Mouse (Mus musculus) monocyte, adult 5-6 weeks (primary cell): ENCODE measurements at regions not wholly inside any gene's neighbourhood (a gene's known extent, or its start where the extent isn't known, plus 50 kb on each side); places are given as distances from the start of the nearest gene placed in this dataset.

ENCODE experiments used
- ATAC-seq: fragments of 153-309, 156-312 bp; replicated peaks from 2 replicates; pipeline ENCODE4 v1.8.0; 2017; ENCODE audit warnings: mild to moderate bottlenecking; ENCODE audit not compliant: low TSS enrichment, insufficient number of reproducible peaks, severe bottlenecking, poor library complexity, low FRiP score

- ATAC-seq, result no peak
Observed at GRCm38 (mm10) chr4:32142198-32142597, 96.4 kb upstream of the Bach2 start.

GRCm38 (mm10) chr4:32147146-32147545, 91.5 kb upstream of the Bach2 start:
- ATAC-seq, result no peak

GRCm38 (mm10) chr4:32148597-32148996, 90.0 kb upstream of the Bach2 start:
- ATAC-seq, result no peak

GRCm38 (mm10) chr4:32149171-32149570, 89.4 kb upstream of the Bach2 start:
- ATAC-seq, result peak; percentile 61

- ATAC-seq, result peak; percentile 70; the same call in 1 of the 2 replicates
Observed at GRCm38 (mm10) chr4:32153356-32153755, 85.2 kb upstream of the Bach2 start.

DNA sequence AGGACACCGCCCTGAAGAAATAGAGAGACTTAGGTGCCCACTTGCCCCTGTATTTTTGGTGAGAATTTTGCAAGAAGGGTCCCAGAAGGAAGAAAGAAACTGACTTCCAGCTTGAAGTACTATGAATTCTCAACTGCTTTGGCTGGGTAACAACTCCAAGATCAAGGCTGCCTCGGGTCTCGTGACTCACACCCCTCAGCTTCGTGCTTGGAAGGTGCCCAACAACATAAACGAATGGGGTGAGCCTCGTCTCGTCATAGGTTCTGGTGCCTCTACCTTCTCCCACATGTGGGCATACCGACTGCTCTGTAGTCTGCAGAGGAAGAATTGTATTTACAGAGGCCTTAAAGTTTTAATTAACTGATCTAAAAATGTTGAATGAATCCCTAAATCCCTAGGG, 81.6 kb upstream of the Bach2 start:
- no peak for ATAC-seq

DNA sequence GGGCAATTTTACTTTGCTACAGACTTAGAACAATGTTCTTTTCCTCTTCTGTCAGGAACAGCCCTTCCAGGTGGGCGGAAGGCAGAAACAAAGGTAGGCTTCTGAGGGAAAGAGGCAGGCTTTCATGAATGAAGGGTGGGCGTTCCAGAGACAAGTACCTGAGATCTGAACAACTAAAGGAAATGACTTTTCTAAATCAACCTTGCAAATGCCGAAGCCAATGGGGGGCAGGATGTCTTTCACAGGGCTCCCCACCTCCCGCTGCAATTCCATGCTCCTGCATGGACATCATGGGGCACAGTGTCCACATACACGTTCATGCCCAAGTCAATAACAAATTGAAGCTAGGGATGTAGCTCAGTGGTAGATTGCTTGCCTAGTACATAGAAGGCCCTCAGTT, 80.2 kb upstream of the Bach2 start:
- no peak for ATAC-seq

DNA sequence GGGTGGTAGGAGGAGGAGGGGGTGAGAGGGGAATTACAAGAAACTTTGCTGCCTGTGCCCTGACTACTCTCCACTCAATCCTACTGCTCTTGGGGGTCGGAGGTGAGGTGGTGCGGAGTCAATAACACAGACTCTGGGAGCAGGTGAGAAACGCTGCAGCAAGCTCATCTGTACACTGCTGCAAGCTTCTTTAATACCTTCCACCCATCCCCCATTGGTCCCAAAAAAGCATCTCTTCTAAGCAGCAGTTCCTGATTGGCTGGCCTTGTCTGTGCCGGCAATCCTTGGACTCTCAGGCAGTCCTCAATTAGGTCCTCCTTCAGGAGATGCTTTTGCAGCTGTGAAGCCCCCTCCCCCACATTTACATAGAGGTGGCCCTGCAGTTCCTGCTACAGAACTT, 79.7 kb upstream of the Bach2 start:
- no peak for ATAC-seq

DNA sequence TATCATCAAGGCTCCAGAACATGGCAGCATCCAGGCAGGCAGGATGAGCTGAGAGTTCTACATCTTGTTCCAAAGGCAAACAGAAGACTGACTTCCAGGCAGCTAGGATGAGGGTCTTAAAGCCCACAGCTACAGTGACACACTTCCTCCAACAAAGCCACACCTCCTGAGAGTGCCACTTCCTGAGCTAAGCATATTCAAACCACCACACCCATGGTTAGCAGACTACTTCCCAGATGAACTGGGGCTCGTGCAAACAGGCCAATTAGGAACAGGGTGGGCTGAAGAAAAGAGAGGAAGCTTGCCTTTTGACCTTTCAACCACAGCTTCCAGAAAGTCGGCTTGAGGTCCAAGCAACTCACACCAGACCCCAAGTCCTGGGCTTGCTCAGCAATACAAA, 77.8 kb upstream of the Bach2 start:
- ATAC-seq, result peak; percentile 80

GRCm38 (mm10) chr4:32161871-32162656, 76.5 kb upstream of the Bach2 start:
- no peak for ATAC-seq

DNA sequence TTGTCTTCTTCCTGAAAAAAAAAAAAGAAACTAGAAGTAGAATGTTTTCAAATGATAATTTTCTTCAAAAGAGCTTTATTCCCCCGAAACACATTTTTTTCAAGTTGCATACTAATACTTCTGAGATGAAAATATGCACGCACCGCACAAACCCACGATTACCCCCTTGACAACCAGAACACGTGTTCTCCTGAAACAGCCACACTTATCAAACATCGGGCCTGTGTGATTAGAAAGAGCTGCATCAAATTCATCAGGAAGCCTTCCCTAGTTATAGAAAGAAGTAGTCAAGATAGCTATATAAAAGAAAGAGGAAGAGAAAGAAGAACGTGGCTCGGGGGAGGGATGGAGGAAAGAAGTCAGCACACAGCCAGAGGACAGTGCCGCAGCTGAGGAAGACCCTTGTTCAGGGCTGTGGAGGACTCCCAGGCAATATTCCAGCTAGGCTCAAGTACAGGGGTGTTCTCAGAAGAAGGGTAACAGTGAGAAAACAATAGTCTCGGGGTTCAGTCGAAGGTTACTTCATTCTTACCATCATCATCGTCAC, 75.8 kb upstream of the Bach2 start:
- no peak for ATAC-seq

- ATAC-seq, result 0 out of 2 replicates have a peak, but pooled peaks have one; percentile 25
Observed at GRCm38 (mm10) chr4:32164081-32164641, 74.4 kb upstream of the Bach2 start.

DNA sequence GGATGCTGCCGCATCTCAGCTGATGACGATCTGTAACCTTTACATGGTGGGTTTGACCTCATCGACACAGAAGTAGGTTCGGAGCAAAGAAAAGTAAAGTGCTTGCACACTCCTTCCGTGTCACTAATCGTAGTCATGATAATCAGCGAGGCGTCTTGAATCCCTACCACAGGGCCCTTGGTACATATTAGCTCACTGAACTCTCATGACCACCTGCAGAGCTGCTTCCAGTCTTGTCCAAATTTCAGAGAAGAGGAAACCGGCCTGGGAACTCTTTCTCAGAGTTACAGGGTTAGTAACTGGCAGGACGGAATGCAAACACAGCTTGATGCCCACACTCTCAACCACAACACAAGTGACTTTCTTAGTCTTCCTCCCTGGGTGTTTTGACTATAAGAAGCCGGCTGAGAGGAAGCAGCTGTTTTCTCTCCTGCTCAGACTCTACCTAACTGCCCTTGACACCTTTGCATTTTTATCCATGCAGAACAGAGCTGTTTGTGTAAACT, 73.8 kb upstream of the Bach2 start:
- no peak for ATAC-seq

DNA sequence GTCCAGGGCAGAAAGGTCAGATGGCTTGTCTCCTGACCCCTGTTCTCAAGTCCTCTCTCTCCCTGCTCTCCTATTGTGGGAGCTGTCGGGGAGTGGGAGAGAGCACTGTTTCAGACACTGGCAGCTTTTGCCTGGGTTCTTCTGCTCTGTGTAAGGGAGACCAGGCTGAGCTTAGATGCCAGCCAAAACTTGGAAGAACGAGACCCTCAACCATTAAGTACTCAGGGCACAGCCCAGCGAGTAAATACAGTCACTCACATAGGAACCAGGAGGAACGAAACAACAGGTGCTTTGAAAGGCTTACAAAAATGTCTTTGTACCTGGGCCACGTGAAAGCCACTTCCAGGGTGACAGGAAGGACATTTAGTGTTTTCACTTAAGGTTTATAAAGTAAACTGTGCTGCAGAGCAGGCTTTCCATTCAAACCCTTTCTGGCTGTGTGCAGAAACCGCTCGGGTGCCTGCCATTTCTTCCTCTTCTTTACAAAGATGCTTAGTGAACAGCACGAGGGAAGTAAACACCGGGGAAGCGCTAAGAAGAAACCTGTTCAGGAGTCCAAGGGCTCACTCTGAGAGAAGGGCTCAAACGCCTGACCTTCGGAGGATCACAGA, 72.6 kb upstream of the Bach2 start:
- no peak for ATAC-seq

GRCm38 (mm10) chr4:32167151-32167550, 71.5 kb upstream of the Bach2 start:
- ATAC-seq, result no peak

- ATAC-seq, result no peak
Observed at GRCm38 (mm10) chr4:32170106-32170459, 68.5 kb upstream of the Bach2 start.

- ATAC-seq, result peak; percentile 46; the same call in 1 of the 2 replicates
Observed at GRCm38 (mm10) chr4:32170460-32171192, 68.0 kb upstream of the Bach2 start.

GRCm38 (mm10) chr4:32171291-32171690, 67.3 kb upstream of the Bach2 start:
- ATAC-seq, result no peak

DNA sequence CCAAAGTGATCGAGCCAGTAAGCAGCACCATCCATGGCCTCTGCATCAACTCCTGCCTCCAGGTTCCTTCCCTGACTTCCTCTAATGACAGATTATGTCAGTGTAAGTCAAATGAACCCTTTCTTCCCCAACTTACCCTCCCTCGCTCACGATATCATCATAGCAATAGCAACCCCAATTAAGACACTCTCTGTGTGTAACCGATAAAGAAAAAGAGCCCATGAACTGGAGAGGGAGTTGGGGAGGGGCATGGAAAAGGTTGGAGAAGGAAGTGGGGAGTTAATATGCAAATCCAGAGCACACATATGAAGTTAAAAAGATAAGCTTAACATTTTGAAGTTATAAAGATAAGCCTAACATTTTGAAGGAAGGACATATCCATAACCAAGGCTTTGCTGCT, 65.6 kb upstream of the Bach2 start:
- no peak for ATAC-seq
